Mouse (Mus musculus) cerebellum, adult (tissue): ENCODE data around the gene Cnn3.

Experiments used
- ATAC-seq: cut with Nextera tagmentation; 2 replicates; pipeline ENCODE4 v1.9.2; 2017; ENCODE audit warnings: mild to moderate bottlenecking, moderate library complexity, mixed read lengths; ENCODE audit not compliant: insufficient number of reproducible peaks, low FRiP score, low TSS enrichment

The Cnn3 gene

DNA sequence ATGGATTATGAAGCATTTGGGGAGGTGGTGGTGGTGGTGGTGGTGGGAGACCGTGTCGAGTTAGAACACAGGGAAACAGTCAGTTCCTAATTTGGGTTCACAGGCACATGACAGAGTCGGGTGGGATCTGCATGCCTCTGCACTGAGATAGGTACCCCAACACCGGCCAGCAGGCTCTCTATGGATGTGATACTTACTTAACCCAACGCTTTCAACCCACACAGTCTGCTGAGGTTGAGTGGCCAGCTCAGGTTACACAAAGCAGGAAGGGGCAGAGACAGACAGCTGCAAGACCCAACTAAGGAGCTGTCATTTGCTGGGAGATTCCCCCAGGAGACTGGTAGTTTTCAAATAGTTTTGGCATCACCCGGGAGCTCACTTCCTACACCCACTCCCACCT is 55.3 kb downstream of the Cnn3 start:
- ATAC-seq = no peak

- ATAC-seq = no peak
These were observed 57.2 kb downstream of the Cnn3 start for GRCm38 (mm10) chr3:121483266-121484161.

DNA sequence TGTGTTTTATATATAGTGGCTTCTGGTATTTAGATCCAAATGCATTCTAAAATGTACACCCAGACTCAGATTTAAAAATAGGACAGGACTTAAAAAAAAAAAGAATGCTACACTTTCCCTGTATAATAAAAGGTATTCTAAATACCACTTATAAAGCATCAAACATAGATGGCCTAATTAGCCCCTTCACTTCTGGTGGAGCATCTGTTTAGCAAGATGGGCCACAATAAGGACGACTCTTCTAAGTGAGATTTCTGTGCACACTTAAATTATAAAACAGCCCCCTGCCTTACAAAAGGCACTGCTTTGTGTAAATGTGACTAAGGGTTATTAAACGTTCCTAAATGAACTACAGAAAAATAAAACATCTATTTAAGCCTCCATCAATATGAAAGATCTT is 58.9 kb downstream of the Cnn3 start:
- no peak for ATAC-seq

GRCm38 (mm10) chr3:121489462-121490118 is 63.3 kb downstream of the Cnn3 start:
- ATAC-seq = no peak

DNA sequence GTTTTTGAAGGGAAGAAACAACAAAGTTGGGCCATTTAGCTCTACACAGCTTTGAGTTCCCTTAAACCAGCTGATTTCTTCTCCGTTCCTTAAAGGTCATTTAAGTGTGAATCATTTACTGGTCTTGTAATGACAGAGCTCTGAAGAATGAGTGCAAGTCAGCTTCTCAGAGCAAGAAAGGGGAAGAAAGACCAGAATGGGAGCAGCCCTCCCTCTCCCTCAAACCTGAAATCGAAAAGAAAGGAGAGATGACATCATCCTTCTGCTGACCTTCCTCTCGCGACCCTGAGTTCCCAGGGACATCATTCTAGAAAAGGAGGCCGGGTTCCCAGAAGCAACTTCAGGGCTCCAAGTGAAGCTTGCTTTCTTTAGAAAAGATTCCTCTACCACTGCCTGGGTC is 64.6 kb downstream of the Cnn3 start:
- ATAC-seq = no peak

DNA sequence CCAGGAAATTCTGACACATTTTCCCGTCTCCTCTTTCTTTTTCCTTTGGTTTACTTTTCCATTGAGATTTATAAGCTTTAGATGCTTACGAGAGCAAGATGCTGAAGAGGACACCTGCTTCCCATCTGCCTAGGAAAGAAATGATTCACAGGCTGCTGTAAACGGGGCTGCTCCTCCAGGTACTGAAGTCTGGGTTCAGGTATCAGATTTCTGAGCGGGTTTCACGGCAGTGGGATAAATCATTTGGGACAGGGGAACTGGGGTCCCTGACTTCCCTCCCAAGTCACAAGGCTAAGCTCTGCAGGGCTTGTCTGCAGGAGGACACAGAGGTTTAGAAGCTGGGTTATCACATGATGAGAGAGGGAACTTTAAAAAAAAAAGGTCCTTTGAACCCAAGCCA is 65.7 kb downstream of the Cnn3 start:
- ATAC-seq = no peak

DNA sequence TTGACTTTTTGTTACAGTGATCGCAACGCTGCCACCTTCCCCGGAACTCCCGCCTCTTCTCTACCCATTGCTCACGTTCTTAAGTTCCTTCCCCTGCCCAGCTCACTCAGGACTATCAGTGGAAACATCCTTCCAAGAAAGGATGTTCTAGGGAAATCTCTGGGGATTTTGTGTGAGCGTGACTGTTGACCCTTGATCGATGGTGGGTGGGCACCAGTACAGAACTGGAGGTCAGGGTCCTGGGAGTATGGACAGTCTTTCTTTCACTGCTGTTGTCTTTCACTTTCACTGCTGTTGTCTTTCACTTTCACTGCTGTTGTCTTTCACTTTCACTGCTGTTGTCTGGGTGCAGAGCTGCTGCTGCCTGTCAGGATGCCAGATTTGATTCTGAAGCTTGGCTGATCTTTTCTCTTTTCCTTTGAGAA is 67.7 kb downstream of the Cnn3 start:
- no peak for ATAC-seq

- ATAC-seq = no peak; the same call in 1 of the 2 replicates
These were observed 73.9 kb downstream of the Cnn3 start for GRCm38 (mm10) chr3:121500225-121500624.

DNA sequence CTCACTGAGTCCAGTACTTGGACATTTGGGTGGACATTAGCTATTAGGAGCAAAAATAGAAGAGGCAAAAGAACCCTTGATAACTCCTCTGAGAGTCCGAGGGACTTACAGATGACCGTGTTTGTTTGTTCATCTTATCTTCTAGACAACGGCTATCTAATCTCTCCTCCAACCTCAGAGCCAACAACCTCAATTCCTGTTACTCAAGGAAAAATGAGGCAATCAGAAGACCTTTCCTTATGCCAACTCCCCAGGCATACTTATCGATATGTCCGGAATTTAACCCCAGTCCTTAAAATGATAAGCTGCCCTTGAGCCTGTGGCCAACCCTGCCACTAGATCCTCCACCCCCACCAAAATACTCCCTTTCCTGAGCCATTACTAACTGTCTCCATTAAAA is 74.4 kb downstream of the Cnn3 start:
- no peak for ATAC-seq

DNA sequence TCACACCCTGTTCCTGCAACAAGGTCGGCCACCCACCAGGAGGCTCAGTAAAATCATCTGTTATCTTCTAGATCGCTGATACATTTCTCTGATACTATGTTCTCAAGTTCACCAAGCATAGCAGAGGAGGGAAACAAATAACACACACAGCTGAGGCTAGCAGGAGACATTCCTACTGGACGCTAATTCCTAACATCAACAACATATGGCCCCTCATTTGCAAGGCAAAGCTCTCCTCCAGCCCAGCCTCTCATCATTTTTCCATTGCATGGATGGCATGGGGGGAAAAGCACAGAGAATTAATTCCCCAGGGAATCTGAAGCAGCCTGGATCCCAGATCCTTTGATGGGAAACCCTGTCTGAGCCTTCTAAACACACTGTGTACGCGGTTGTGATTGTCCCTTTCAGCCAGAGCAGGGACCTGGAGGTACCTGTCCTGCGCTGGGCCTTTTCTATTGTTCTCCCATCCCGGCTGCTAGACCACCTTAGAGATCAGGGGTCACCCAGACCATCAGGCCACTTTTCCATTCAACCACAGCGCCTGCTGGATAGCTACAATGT is 78.7 kb downstream of the Cnn3 start:
- no peak for ATAC-seq

DNA sequence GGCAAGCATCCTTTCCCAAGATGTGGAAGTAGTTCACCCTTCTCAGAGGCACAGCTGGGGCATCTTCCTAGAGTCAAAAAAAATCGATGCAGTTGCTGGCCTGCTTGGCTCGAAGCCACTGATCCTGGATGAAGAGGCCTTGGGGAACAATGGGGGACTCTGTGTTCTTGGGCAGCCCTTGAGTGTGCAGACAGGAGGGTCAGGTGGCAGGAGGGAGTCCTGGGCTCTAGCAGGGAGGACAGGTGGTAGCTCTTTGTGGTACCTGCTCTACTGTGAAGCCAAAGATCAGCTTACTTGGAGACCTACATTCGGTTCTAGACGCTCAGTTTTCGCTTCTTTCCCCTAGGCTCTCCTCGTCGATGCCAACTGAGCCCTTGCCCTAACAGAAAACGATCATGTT is 79.9 kb downstream of the Cnn3 start:
- no peak for ATAC-seq

DNA sequence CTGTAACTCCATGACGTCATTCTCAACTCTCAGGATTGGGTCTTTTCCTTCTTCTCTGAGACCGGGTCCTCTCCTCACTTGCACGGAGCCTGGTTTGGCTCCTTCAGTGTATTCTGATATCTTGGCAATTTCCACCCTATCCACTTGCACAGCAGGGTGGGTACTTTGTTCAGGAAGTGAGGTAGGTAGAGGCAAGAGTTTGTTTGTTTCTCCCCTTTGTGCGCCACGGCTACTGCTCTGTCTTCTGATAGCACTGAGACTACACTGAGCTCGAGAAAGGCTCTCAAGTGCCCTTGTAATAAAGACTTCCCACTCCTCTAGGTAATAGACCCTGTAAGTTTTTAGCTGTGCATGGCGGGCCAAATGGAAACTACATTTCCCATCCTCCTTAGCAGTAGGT is 80.5 kb downstream of the Cnn3 start:
- no peak for ATAC-seq

GRCm38 (mm10) chr3:121507678-121508077 is 81.4 kb downstream of the Cnn3 start:
- no peak for ATAC-seq
